Mouse (Mus musculus): ENCODE results near the gene Lin37.

Gene Lin37

GRCm38 (mm10) chr7:30553021-30553589 is 6.5 kb downstream of the Lin37 start:
- in situ Hi-C loops (cut with MboI, MseI) = loop anchor here in 1 of 2 experiments (10.0 kb wide), 1 partner anchor 458 kb away; the partner anchor contains the start of genes Gm26920, Zfp260 and Zfp566

GRCm38 (mm10) chr7:30552102-30553020 is 7.3 kb downstream of the Lin37 start, which contains the start of the genes Hspb6 and Proser3:
Gene Hspb6 (plus strand): TSS chr7:30552178.
Gene Proser3 (minus strand): TSS chr7:30552299.
- in situ Hi-C loops (cut with MboI, MseI) = loop anchor here in 1 of 2 experiments (10.0 kb wide), 1 partner anchor 458 kb away; the partner anchor contains the start of genes Gm26920, Zfp260 and Zfp566

- in situ Hi-C loops (cut with MboI, MseI) = loop anchor here in 1 of 2 experiments (10.0 kb wide), 1 partner anchor 457 kb away; the partner anchor contains the start of genes Gm26920, Zfp260 and Zfp566
Observed at GRCm38 (mm10) chr7:30551445-30552101, 8.1 kb downstream of the Lin37 start.

GRCm38 (mm10) chr7:30550603-30551002 is 9.0 kb downstream of the Lin37 start:
- in situ Hi-C loops (cut with MboI, MseI) = loop anchor here in 1 of 2 experiments (10.0 kb wide), 1 partner anchor 456 kb away; the partner anchor contains the start of genes Gm26920, Zfp260 and Zfp566

GRCm38 (mm10) chr7:30549880-30550279 is 9.8 kb downstream of the Lin37 start:
- in situ Hi-C loops (cut with MboI, MseI) = loop anchor here in 1 of 2 experiments (10.0 kb wide), 1 partner anchor 455 kb away; the partner anchor contains the start of genes Gm26920, Zfp260 and Zfp566

- in situ Hi-C loops (cut with MboI, MseI) = no loop called here
Observed at GRCm38 (mm10) chr7:30544327-30544726, 15.3 kb downstream of the Lin37 start.

GRCm38 (mm10) chr7:30540572-30540971 is 19.1 kb downstream of the Lin37 start:
- in situ Hi-C loops (cut with MboI, MseI) = no loop called here

- in situ Hi-C loops (cut with MboI, MseI) = no loop called here
Observed at GRCm38 (mm10) chr7:30534633-30535577, 24.7 kb downstream of the Lin37 start, which contains the start of gene Arhgap33. Gene Arhgap33 (minus strand): TSS chr7:30535060.

GRCm38 (mm10) chr7:30533941-30534632 is 25.6 kb downstream of the Lin37 start:
- in situ Hi-C loops (cut with MboI, MseI) = no loop called here

- in situ Hi-C loops (cut with MboI, MseI) = no loop called here
Observed at GRCm38 (mm10) chr7:30532931-30533330, 26.7 kb downstream of the Lin37 start.

- in situ Hi-C loops (cut with MboI, MseI) = no loop called here
Observed at GRCm38 (mm10) chr7:30531291-30531815, 28.3 kb downstream of the Lin37 start.

GRCm38 (mm10) chr7:30526981-30527380 is 32.7 kb downstream of the Lin37 start:
- in situ Hi-C loops (cut with MboI, MseI) = no loop called here

GRCm38 (mm10) chr7:30526399-30526798 is 33.2 kb downstream of the Lin37 start:
- in situ Hi-C loops (cut with MboI, MseI) = no loop called here

GRCm38 (mm10) chr7:30525954-30526353 is 33.7 kb downstream of the Lin37 start:
- in situ Hi-C loops (cut with MboI, MseI) = no loop called here

GRCm38 (mm10) chr7:30524487-30524886 is 35.2 kb downstream of the Lin37 start:
- in situ Hi-C loops (cut with MboI, MseI) = no loop called here

- in situ Hi-C loops (cut with MboI, MseI) = no loop called here
Observed at GRCm38 (mm10) chr7:30522871-30523270, 36.8 kb downstream of the Lin37 start.

GRCm38 (mm10) chr7:30520856-30521255 is 38.8 kb downstream of the Lin37 start:
- in situ Hi-C loops (cut with MboI, MseI) = no loop called here

- in situ Hi-C loops (cut with MboI, MseI) = no loop called here
Observed at GRCm38 (mm10) chr7:30520396-30520795, 39.2 kb downstream of the Lin37 start.

GRCm38 (mm10) chr7:30518325-30518724 is 41.3 kb downstream of the Lin37 start:
- in situ Hi-C loops (cut with MboI, MseI) = no loop called here
